Mouse (Mus musculus) lung, adult 2 months (tissue): Measurements from ENCODE around the gene B230217C12Rik.

Source experiments
- CTCF ChIP-seq: fragments of 200-500 bp; IDR thresholded peaks from 2 replicates; pipeline ENCODE4 v1.5.1; 2011; ENCODE audit warnings: mild to moderate bottlenecking, low read length, control low read depth; ENCODE audit not compliant: insufficient read depth
- POLR2A ChIP-seq: fragments of 200-500 bp; IDR thresholded peaks from 2 replicates; pipeline ENCODE4 v1.6.1; 2011; ENCODE audit warnings: low read depth, mild to moderate bottlenecking, control low read depth, low read length, borderline replicate concordance; ENCODE audit errors: extremely low read depth

GRCm38 (mm10) chr11:97802495-97802894 lies 38.1 kb upstream of the B230217C12Rik start:
- no peak for TF ChIP-seq POLR2A
- no peak for TF ChIP-seq CTCF
